Mouse (Mus musculus): ENCODE measurements around the gene Cgref1.

Gene Cgref1

GRCm38 (mm10) chr5:30944956-30945781 lies at the start of gene Cgref1:
Gene Cgref1, minus strand, starts transcription at chr5:30945591.
- in situ Hi-C loops (cut with MboI, MseI): no loop called here

- in situ Hi-C loops (cut with MboI, MseI): loop anchor here (25.0 kb wide), 1 partner anchor 532 kb away; the partner anchor contains the start of genes 1700001C02Rik and Otof
Measured at GRCm38 (mm10) chr5:30994074-30994473, 48.7 kb upstream of the Cgref1 start.

GRCm38 (mm10) chr5:30992980-30993676 lies 47.7 kb upstream of the Cgref1 start:
- in situ Hi-C loops (cut with MboI, MseI): loop anchor here (25.0 kb wide), 1 partner anchor 531 kb away; the partner anchor contains the start of genes 1700001C02Rik and Otof

- in situ Hi-C loops (cut with MboI, MseI): loop anchor here (10.0 to 25.0 kb wide), 2 partner anchors 520 to 978 kb away; partner anchors contain the start of genes 1700001C02Rik and Otof
Measured at GRCm38 (mm10) chr5:30982357-30982756, 37.0 kb upstream of the Cgref1 start.

GRCm38 (mm10) chr5:30974870-30975656 lies 29.7 kb upstream of the Cgref1 start:
- in situ Hi-C loops (cut with MboI, MseI): loop anchor here (10.0 to 25.0 kb wide), 2 partner anchors 513 to 1040 kb away; partner anchors contain the start of genes 1700001C02Rik and Otof

- in situ Hi-C loops (cut with MboI, MseI): no loop called here
Measured at GRCm38 (mm10) chr5:30969440-30969839, 24.0 kb upstream of the Cgref1 start.

- in situ Hi-C loops (cut with MboI, MseI): no loop called here
Measured at GRCm38 (mm10) chr5:30968416-30968815, 23.0 kb upstream of the Cgref1 start, which contains the start of gene Tcf23. Gene Tcf23, plus strand, starts transcription at chr5:30968662.

- in situ Hi-C loops (cut with MboI, MseI): no loop called here
Measured at GRCm38 (mm10) chr5:30966189-30966588, 20.8 kb upstream of the Cgref1 start.

GRCm38 (mm10) chr5:30963916-30964315 lies 18.5 kb upstream of the Cgref1 start:
- in situ Hi-C loops (cut with MboI, MseI): no loop called here

- in situ Hi-C loops (cut with MboI, MseI): no loop called here
Measured at GRCm38 (mm10) chr5:30961545-30962505, 16.4 kb upstream of the Cgref1 start.

- in situ Hi-C loops (cut with MboI, MseI): no loop called here
Measured at GRCm38 (mm10) chr5:30960814-30961213, 15.4 kb upstream of the Cgref1 start.

- in situ Hi-C loops (cut with MboI, MseI): no loop called here
Measured at GRCm38 (mm10) chr5:30959966-30960501, 14.6 kb upstream of the Cgref1 start, which contains the start of gene Preb. Gene Preb, minus strand, starts transcription at chr5:30960361.

- in situ Hi-C loops (cut with MboI, MseI): no loop called here
Measured at GRCm38 (mm10) chr5:30959198-30959854, 13.9 kb upstream of the Cgref1 start.

GRCm38 (mm10) chr5:30957891-30958290 lies 12.5 kb upstream of the Cgref1 start:
- in situ Hi-C loops (cut with MboI, MseI): no loop called here

GRCm38 (mm10) chr5:30955751-30956150 lies 10.4 kb upstream of the Cgref1 start:
- in situ Hi-C loops (cut with MboI, MseI): no loop called here

- in situ Hi-C loops (cut with MboI, MseI): loop anchor here (5.0 kb wide), 1 partner anchor 67 kb away; the partner anchor contains the start of gene Agbl5
Measured at GRCm38 (mm10) chr5:30954556-30954955, 9.2 kb upstream of the Cgref1 start.

GRCm38 (mm10) chr5:30954065-30954464 lies 8.7 kb upstream of the Cgref1 start:
- in situ Hi-C loops (cut with MboI, MseI): loop anchor here (5.0 kb wide), 1 partner anchor 67 kb away; the partner anchor contains the start of gene Agbl5

- in situ Hi-C loops (cut with MboI, MseI): loop anchor here (5.0 kb wide), 1 partner anchor 65 kb away; the partner anchor contains the start of gene Agbl5
Measured at GRCm38 (mm10) chr5:30952551-30952950, 7.2 kb upstream of the Cgref1 start.

GRCm38 (mm10) chr5:30951706-30952105 lies 6.3 kb upstream of the Cgref1 start:
- in situ Hi-C loops (cut with MboI, MseI): loop anchor here (5.0 kb wide), 1 partner anchor 64 kb away; the partner anchor contains the start of gene Agbl5
